Mouse (Mus musculus): ENCODE results near the gene Spo11. TPM values are rescaled to one million over a fixed set of nuclear protein-coding genes. Genes with fewer than 3 reads are reported as not detected.

The Spo11 gene
- polyA plus RNA-seq, 1 experiment: not detected

DNA sequence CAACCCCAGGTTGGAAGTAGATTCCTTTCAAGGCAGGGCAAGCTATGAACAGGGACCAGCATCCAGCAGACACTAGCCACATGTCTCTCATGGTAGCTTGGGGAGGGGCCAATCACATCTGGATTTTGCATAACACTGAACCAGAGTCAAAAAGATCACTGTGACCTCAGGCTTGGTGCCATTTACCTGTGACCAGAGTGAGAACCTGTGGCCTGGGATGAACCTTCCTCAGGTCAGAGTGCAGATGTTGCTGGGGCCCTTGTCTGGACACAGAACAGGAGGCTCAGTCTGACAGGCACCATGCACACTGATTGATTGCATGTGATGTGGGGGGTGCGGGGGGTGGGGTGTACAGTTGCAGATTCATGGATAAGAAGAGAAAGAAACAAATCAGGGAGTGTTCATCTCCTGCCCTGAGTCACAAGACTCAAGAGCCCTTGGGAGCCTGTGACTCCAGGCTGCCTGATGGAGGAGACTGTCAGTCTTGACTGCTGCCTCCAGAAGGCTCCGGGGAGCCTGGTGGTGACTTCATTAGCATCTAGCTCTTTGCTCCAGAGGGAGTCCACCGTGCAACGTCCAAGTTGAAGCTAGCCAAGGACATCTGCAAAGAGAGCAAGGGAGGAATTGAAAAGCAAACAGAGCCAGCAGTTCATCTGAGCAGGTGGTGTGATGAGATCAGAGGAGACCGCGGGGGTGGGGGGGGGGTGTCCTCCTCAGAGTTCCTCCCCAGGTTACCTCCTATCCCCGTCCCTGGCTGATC lies 3.5 kb upstream of the Spo11 start:
- TF ChIP-seq POLR2A (IDR thresholded peaks at IDR 0.05; ENCODE audit: insufficient read depth, low read depth, low read length) (no peak), CTCF (IDR thresholded peaks at IDR 0.05; ENCODE audit: insufficient read depth, low read depth, low read length) (no peak)
- Histone ChIP-seq H3K27ac (ENCODE audit: insufficient read depth, low read depth, low read length) (no peak overlapping the region), H3K4me1 (ENCODE audit: control insufficient read depth, insufficient read depth, low read length) (peaks cover 32% of the 10 kb centered on the region), H3K4me3 (ENCODE audit: insufficient read depth, low read depth, low read length) (no peak overlapping the region)
- WGBS: 30% methylated on average over 7 of the region's 7 CpGs

DNA sequence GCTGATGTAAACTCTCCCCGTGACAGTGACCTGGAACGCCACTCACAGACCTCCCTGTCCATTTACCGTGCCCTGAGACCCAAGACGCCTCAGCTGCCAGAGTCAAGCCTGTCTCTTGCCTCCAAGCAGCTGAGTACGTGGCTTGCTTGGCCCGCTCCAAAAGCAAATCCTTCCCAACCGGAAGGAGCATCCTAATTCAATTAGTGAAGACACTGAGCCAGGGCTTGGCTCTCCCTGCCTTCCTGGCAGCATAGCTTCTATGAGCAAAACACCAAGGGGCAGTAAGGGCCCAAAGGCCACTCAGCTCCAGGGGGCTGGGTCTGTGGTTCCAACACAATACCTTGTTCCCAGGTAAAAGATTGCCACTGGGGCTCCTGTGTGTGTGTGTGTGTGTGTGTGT lies 2.8 kb upstream of the Spo11 start:
- no peak for TF ChIP-seq CTCF (IDR thresholded peaks at IDR 0.05; ENCODE audit: insufficient read depth, low read depth, low read length)
- no peak for TF ChIP-seq POLR2A (IDR thresholded peaks at IDR 0.05; ENCODE audit: insufficient read depth, low read depth, low read length)
- WGBS: 65% methylated on average over 7 of the region's 7 CpGs
- peaks cover 32% of the 10 kb centered on the region for H3K4me1 ChIP-seq (ENCODE audit: control insufficient read depth, insufficient read depth, low read length)
- H3K4me3 ChIP-seq (ENCODE audit: insufficient read depth, low read depth, low read length): no peak overlapping the region
- H3K27ac ChIP-seq (ENCODE audit: insufficient read depth, low read depth, low read length): no peak overlapping the region

DNA sequence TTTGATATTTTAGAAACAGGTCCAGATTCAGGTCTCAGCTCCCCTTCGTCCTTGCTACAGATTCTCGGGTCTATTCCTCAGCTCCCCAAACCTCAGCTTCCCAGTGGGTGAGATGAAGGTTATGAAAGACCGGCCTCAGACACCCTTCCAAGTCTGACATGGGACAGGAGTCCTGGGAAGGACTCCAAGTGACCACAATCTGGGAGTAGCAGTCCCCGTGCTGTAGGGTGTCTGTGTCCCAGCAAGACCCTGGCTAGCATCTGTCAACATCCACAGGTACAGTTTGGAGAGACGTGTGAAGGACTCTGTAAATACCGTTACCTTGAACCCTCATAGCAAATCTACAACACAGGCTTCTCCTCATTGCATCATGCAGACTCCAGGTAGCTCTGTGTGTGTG lies 2.3 kb upstream of the Spo11 start:
- TF ChIP-seq POLR2A (IDR thresholded peaks at IDR 0.05; ENCODE audit: insufficient read depth, low read depth, low read length) (no peak), CTCF (IDR thresholded peaks at IDR 0.05; ENCODE audit: insufficient read depth, low read depth, low read length) (no peak)
- no peak overlapping the region for H3K4me3 ChIP-seq (ENCODE audit: insufficient read depth, low read depth, low read length)
- H3K27ac ChIP-seq (ENCODE audit: insufficient read depth, low read depth, low read length): no peak overlapping the region
- WGBS: 85% methylated on average over 6 of the region's 6 CpGs
- peaks cover 32% of the 10 kb centered on the region for H3K4me1 ChIP-seq (ENCODE audit: control insufficient read depth, insufficient read depth, low read length)

DNA sequence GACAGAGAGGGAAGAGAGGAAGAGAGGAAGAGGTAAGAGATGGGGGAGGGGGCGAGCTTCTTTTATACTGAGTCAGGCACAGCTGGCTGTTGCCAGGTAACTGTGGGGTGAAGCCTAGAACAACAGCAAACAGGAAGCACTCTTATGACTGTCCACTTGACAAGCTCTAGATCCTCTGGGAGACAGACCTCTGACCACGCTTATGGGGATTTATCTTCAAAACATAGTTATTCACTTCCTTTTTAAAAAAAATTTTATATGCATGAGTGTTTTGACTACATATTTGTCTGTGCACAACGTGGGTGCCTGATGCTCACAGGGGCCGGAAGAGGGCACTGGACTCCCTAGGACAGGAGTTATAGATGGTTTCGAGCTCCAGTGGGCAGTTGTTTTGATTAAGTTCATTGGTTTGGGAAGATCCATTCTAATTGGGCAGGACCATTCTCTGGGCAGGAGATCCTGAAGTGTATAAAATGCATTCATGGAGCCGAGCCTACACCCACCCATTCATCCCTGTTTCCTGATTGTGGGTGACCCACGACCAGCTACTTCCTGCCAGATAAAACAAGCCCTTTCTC lies 750 bp upstream of the Spo11 start:
- H3K27ac ChIP-seq (ENCODE audit: insufficient read depth, low read depth, low read length): no peak overlapping the region
- H3K4me3 ChIP-seq (ENCODE audit: insufficient read depth, low read depth, low read length): no peak overlapping the region
- TF ChIP-seq POLR2A (IDR thresholded peaks at IDR 0.05; ENCODE audit: insufficient read depth, low read depth, low read length) (no peak), CTCF (IDR thresholded peaks at IDR 0.05; ENCODE audit: insufficient read depth, low read depth, low read length) (no peak)
- peaks cover 32% of the 10 kb centered on the region for H3K4me1 ChIP-seq (ENCODE audit: control insufficient read depth, insufficient read depth, low read length)
- 49% methylated on average over 7 of the region's 7 CpGs for WGBS

DNA sequence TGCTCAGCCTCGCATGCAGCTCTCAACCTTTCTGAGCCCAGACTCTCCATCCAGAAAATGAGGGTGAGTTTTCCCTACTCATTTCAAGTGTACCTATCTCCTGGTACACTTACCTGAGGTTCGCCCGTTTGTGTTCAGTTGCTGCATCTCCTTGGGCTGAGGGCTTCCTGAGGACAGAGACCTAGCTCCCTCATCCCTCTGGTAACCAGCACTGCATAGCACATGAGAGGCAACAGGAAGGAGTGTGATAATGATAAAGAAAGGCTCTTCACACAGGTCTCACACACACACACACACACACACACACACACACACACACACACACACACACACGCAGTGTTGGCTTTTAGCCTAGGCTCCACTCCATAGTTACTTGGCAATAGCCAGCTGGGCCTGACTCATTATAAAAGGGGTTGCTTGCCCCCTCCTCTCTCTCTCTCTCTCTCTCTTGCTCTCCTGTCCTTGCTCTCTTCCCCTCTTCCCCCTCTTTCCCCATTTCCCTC lies 682 bp downstream of the Spo11 start:
- no peak overlapping the region; the same call in 1 of the 2 replicates for H3K27ac ChIP-seq (ENCODE audit: insufficient read depth, low read depth, low read length)
- TF ChIP-seq POLR2A (IDR thresholded peaks at IDR 0.05; ENCODE audit: insufficient read depth, low read depth, low read length) (no peak), CTCF (IDR thresholded peaks at IDR 0.05; ENCODE audit: insufficient read depth, low read depth, low read length) (no peak)
- no peak overlapping the region for H3K4me3 ChIP-seq (ENCODE audit: insufficient read depth, low read depth, low read length)
- H3K4me1 ChIP-seq (ENCODE audit: control insufficient read depth, insufficient read depth, low read length): peaks cover 32% of the 10 kb centered on the region
- 67% methylated on average over 4 of the region's 4 CpGs for WGBS

DNA sequence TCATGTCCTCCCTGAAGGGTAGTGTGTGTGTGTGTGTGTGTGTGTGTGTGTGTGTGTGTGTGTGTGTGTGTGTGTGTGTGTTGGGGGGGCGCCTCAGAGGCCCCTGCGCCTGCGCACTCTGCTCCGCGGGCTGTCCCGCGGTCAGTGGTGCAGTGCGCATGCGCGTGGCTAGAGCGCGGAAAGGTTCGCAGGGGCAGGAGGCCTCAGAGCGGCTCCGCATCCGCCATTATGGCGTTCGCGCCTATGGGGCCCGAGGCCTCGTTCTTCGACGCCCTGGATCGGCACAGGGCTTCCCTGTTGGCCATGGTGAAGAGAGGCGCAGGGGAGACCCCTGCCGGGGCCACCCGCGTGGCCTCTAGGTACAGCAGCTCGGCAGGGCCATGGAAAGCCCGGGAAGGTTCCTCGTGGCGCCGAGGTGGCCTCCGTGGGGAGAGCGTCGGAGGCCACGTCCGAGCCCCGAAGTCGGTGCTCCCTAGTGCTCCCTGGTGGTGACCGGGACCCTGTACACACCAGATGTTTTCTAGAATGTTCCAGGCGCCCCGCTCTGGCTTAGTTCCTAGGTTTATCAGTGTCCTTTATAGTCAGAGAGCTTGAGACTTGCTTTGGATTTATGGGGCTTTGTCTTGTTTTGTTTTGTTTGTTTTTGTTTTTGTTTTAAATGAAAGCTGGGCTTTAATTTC lies 2.3 kb downstream of the Spo11 start:
- WGBS: 95% methylated on average over 43 of the region's 43 CpGs
- TF ChIP-seq POLR2A (IDR thresholded peaks at IDR 0.05; ENCODE audit: insufficient read depth, low read depth, low read length): no peak
- H3K4me1 ChIP-seq (ENCODE audit: control insufficient read depth, insufficient read depth, low read length): peaks cover 20% of the 10 kb centered on the region
- no peak overlapping the region for H3K27ac ChIP-seq (ENCODE audit: insufficient read depth, low read depth, low read length)
- H3K4me3 ChIP-seq (ENCODE audit: insufficient read depth, low read depth, low read length): no peak overlapping the region

DNA sequence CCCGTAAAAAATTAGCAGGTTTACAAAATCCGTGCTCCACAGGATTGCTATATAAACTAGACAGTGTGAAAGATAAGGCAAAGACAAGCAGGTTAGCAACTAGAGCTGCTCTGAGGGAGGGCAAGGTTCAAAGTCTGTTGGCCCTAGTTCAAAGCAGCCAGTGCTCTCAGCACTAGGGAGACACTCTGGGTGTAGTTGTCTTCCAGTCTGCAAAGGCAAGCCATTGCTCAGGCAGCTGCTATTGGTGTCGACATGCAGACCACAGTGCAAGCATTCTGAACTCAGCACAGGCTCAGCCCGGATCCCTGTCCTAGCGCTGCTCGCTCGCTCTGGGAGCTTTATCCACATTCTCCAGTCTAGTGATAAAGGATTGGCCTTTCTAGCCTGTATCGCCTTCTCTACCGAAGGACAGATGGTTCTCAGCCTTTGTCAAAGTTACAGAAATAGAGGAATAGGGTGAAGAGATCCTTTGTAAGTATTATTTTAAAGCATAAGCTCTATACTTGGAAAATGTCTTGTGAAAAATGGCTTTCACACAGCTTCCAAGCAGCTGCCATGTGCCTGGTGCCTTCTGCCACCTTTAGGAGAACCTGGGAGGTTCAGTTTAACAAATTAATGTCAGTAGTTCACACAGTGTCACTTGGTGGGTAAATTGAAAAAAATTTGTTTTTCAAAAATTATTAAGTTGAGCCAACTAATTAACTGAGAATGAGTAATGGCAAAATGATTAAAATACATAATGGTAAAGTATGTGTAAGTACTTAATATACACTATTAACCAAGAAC lies 5.5 kb downstream of the Spo11 start:
- Histone ChIP-seq H3K4me3 (ENCODE audit: insufficient read depth, low read depth, low read length) (no peak overlapping the region), H3K27ac (ENCODE audit: insufficient read depth, low read depth, low read length) (no peak overlapping the region), H3K4me1 (ENCODE audit: control insufficient read depth, insufficient read depth, low read length) (peaks cover 2% of the 10 kb centered on the region; the same call in 1 of the 2 replicates)
- no peak for TF ChIP-seq CTCF (IDR thresholded peaks at IDR 0.05; ENCODE audit: insufficient read depth, low read depth, low read length)
- no peak for TF ChIP-seq POLR2A (IDR thresholded peaks at IDR 0.05; ENCODE audit: insufficient read depth, low read depth, low read length)
- WGBS: 89% methylated on average over 9 of the region's 9 CpGs

DNA sequence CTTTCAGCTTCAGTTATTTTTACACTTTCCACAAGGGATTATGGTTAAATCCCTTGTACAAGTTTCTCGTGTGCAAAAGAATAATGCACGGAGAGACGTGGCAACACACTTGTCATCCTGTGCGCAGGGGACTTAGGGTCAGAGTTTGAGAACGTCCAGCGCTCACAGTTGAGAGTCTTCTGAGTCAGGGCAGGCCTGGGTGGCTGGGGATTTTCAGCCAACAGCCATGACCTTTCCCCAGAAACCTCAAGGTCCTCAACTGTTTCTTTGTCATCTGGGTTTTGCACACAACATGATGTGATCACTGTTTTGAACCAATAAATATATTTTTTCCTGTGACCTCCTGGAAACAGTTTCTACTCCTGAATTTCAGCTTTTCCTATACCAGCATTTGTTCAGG lies 12.7 kb downstream of the Spo11 start:
- Histone ChIP-seq H3K4me3 (ENCODE audit: insufficient read depth, low read depth, low read length) (no peak overlapping the region), H3K4me1 (ENCODE audit: control insufficient read depth, insufficient read depth, low read length) (peaks cover 3% of the 10 kb centered on the region; the same call in 1 of the 2 replicates), H3K27ac (ENCODE audit: insufficient read depth, low read depth, low read length) (no peak overlapping the region)
- TF ChIP-seq POLR2A (IDR thresholded peaks at IDR 0.05; ENCODE audit: insufficient read depth, low read depth, low read length): no peak
- no peak for TF ChIP-seq CTCF (IDR thresholded peaks at IDR 0.05; ENCODE audit: insufficient read depth, low read depth, low read length)
- WGBS: 89% methylated on average over 6 of the region's 6 CpGs
